Comparison of ENCODE assay signal across 16 mouse cellular contexts in the genomic region with DNA sequence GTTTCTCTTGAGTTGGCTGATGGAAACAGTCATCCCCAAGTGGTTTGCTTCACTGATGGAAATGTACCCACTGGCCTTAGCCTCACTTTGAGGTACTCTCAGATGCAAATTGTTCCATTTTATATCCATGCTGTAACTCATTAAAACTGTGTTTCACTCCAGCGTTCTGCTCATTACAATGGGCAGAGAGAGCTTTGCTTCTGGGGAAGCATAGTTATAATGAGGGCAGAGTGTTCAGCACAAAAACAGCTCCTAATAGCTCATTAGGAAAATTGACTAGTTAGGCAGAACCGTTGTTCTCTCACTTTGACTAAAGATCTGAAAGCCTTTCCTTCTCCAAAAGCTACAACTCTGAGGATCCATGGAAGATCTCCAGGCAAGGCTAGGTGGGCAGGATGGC.
"Had no signal": no experiment of that assay in that cellular context is flagged by ENCODE, and none has a peak within 500 bp of the region (broad histone marks: within the 10 kb centered on the region; RNA-seq: fewer than 3 reads in every experiment).

No protein-coding gene starts in this region.

- H3K27ac ChIP-seq: kidney, postnatal 0 days; layer of hippocampus, adult 2 months; limb, embryonic 12.5 days; liver, embryonic 13.5 days; lung, embryonic 15.5 days; macrophage; midbrain, embryonic 12.5 days; stomach, postnatal 0 days had no signal

- H3K4me1 ChIP-seq: limb, embryonic 12.5 days; liver, embryonic 13.5 days; lung, embryonic 15.5 days; megakaryocyte, embryonic 14.5 days; midbrain, embryonic 12.5 days had no signal

- H3K9ac ChIP-seq: limb, embryonic 12.5 days; liver, embryonic 13.5 days; liver, postnatal 0 days; lung, embryonic 15.5 days; midbrain, embryonic 12.5 days had no signal

- ATAC-seq: liver, postnatal 0 days; midbrain, embryonic 16.5 days had no signal

- DNase-seq: kidney, adult 8-10 months; kidney, postnatal 4 days; liver; liver, embryonic 13.5 days; liver, postnatal 0 days; lung, postnatal 14 days; thymus, postnatal 25 days had no signal

- H3K36me3 ChIP-seq: limb, embryonic 12.5 days; liver, embryonic 13.5 days; lung, embryonic 15.5 days; midbrain, embryonic 12.5 days had no signal

- H3K27me3 ChIP-seq: liver, embryonic 13.5 days; lung, embryonic 15.5 days; megakaryocyte, embryonic 14.5 days; midbrain, embryonic 12.5 days had no signal

- H3K9me3 ChIP-seq: limb, embryonic 12.5 days; liver, embryonic 13.5 days; lung, embryonic 15.5 days; megakaryocyte, embryonic 14.5 days; midbrain, embryonic 12.5 days had no signal

- H3K4me2 ChIP-seq: limb, embryonic 12.5 days; liver, embryonic 13.5 days; lung, embryonic 15.5 days; midbrain, embryonic 12.5 days had no signal

- H3K4me3 ChIP-seq: layer of hippocampus, adult 2 months; limb, embryonic 12.5 days; liver, embryonic 13.5 days; lung, embryonic 15.5 days; megakaryocyte, embryonic 14.5 days; midbrain, embryonic 12.5 days had no signal
